Mouse (Mus musculus) layer of hippocampus, postnatal 25 days (tissue): ENCODE measurements at regions not wholly inside any gene's neighbourhood (a gene's known extent, or its start where the extent isn't known, plus 50 kb on each side); places are given as distances from the start of the nearest gene placed in this dataset.
A peak's percentile ranks its signal among the peaks of the same experiment; 100 is the strongest.

Source experiments
- DNase-seq, 2 experiments: peaks; one replicate each; pipeline ENCODE4 v3.0.0; 2022; ENCODE audit warnings: mixed read lengths in 2 of 2, low spot score in 1 of 2; ENCODE audit errors: extremely low spot score in 1 of 2

GRCm38 (mm10) chr15:86721131-86721530 lies 506.9 kb downstream of the Tbc1d22a start:
- no peak for DNase-seq

DNA sequence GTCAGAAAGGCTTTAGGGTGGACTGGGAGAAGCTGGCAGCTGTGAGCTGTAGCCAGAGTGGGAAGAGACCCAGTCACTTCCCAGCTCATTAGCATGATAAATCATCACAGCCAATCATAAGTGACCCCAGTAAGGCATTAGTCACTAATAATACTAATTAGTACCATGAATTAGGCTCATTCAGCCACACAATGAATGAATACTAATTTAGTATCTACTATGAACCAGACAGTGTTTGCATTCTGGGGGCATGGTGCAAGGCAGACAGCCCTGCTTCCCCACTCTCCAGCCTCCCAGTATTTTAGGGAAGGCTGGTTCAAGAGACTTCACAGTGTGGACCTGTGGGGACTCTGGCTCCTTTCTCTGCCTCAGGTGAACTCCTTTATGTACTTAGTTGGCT lies 523.7 kb downstream of the Tbc1d22a start:
- no peak for DNase-seq

GRCm38 (mm10) chr15:86738356-86738755 lies 524.1 kb downstream of the Tbc1d22a start:
- no peak for DNase-seq

DNA sequence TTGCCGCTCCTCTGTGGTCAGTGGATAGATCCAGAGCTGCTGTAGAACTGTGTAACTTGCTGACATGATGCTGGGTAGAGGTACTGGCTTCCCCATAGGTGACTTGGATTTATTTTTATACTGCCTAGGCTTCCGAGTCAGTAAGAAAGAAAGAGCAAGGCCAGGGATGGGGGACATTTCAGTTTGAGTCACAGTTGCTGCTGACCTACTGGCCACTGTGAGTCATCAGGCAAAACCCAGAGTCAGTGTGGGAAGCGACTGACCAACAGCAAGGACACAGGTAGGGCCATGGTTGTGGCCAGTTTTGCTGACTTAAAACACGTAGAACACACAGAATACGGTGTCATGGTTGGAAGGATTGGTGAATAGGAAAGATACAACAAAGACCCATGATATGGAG lies 524.5 kb downstream of the Tbc1d22a start:
- DNase-seq = no peak

- peak in 1 of 2 experiments; percentile 28 for DNase-seq
These were observed 537.3 kb downstream of the Tbc1d22a start for GRCm38 (mm10) chr15:86751436-86752136.

- no peak for DNase-seq
These were observed 549.5 kb downstream of the Tbc1d22a start for GRCm38 (mm10) chr15:86763581-86764375.

DNA sequence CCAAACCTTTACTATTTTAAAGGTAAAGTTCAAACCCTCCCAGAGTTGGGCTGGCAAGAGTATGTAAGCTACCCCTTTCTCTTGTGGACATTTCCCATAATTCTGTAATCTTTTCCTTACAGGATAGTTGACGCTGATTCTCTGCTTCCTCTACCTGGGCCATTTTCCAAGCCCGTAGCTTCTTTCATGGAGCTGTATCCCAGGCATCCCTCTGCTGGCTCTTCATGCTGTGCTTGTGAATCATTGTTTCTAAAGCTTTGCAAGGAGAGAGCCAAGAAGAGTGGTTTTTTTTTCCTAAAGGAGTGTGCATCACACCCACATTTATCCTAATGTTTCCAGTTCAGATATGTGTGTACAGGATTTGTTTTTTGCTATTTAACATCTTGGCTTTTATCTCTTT lies 553.4 kb downstream of the Tbc1d22a start:
- no peak for DNase-seq

GRCm38 (mm10) chr15:86773041-86773440 lies 558.8 kb downstream of the Tbc1d22a start:
- no peak for DNase-seq

DNA sequence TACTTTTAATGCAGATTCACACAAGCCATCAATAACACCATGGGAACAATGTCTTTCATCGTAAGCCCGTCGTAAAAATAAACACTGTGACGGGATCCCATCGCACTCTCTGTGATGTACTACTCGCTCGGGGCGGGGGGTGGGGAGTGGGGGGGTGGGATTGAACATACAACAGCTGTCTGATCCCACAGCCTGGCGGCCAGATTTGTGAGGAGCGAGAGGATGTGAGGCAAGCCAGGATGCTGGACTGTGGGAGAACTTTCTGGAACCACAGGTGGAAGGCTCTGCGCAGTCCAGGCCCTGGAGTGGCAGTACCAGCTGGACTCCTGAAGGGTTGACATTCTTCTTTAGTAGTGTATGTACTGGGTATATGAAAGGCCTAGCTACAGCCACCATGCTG lies 563.7 kb downstream of the Tbc1d22a start:
- no peak for DNase-seq

- DNase-seq = no peak
These were observed 566.9 kb downstream of the Tbc1d22a start for GRCm38 (mm10) chr15:86781160-86781559.

GRCm38 (mm10) chr15:86794716-86795115 lies 580.5 kb downstream of the Tbc1d22a start:
- DNase-seq = no peak

DNA sequence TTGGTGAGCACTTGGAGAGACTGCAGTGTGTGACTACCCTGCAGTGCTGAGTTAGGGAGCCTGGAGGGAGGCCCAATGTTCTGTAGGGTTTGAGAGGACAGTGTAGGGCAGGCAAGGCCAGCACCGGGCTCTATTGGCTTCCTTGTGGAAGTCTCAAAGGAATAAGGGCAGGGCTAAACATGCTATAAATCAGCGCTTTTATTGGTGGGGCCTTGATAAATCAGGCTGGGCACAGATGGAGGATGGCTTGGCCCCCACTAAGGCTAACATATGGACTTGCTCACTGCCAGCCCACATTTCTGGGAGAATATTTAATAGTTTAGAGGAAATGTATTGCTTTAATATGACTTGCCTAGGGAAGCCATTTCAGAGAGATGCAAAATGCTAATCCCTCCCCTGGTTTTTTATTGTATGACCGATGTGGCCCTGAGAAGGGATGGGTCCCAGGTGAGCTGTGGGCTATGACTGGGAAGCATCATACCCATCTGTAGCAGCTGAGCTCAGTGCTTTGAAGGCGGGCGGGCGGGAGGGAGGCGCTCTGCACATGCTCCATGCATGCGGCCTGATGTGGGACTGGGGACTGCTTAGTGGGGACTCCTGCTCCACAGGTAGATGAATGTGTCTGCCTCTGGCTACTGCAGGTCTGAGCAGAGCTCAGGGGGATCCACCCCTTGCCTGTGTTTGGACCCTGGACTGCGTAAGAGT lies 584.4 kb downstream of the Tbc1d22a start:
- peak in 1 of 2 experiments; percentile 33 for DNase-seq

DNA sequence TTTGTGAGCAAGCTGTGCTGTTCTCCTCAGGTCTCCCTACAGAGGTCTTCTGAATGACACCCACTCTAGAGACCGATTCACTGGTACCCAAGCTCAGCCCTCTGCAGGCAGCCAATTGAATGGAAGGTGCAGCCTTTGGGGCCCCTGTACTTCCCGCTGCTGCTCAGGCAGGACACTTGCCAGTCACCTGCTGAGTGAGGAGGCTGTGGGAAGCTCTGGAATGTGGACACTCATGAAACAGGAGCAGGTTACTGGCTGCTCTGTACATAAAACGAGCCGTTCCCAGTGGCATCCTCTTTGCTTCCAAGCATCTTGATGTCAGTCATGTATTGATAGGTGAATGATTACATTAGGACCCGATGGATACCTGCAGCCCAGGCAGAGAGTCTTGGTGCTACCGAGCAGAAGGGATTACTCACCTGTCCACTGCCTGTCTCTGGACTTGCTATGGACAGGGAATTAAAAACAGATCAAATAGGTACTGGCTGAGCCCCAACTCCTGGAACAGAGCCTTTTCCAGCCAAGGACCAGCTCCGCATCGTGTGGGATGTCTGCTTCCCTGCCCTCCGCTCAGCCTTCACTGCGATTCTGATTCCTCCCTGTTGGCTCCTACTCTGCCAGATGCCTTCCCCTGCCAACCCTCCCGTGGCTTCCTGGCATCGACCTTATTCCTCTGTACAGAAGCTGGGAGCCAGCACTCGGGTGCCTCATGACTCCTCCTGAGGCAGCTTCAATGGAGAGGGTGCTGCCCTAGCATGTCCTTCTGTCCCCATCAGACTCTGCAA lies 593.2 kb downstream of the Tbc1d22a start:
- no peak for DNase-seq

DNA sequence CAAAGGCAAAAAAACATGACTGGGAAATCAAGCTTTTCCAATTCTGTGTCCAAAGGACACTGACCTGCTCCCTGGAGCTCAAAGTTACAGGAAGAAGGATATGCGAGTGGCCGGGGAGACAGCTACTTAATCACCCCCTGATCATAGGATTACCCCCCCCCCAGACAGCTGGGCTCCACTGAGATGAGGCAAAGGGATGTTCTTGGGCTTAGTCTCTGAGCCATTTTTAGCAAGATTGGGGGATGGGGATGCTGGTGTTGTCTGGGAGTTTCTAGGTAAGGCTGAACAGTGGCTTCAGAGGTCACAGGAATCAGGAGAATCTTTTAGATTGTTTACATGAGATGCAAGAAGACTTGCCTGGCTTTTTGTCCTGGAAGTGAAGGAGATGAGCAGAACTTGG lies 597.6 kb downstream of the Tbc1d22a start:
- no peak for DNase-seq

DNA sequence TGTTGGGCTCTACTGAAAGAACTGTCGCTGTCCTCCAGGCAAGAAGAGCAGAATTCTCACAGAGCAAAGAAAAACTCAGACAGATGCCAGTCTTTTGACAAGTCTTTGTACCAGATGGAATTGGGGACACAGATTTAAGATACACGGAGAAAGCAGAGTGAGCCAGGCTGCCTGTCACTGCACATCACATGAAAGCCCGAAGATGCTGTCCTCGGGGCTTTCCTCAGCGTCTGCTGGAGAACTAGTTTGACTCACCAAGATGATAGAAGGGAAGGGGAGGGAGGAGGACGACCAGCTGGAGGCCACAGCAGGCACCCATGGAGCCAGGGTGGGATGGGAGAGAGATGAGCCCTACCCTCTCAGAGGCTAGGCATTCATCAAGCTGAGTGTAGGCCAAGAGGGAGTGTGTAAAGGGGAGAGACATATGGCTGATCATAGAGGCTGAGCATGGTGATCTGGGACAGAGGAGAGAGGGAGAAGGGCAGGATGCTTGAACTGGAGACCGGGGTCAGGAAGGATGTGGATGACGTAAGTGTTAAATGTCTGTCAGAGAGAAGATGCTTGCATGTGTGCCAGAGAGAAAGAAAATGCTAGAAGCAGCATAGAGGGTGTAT lies 600.7 kb downstream of the Tbc1d22a start:
- DNase-seq = no peak

DNA sequence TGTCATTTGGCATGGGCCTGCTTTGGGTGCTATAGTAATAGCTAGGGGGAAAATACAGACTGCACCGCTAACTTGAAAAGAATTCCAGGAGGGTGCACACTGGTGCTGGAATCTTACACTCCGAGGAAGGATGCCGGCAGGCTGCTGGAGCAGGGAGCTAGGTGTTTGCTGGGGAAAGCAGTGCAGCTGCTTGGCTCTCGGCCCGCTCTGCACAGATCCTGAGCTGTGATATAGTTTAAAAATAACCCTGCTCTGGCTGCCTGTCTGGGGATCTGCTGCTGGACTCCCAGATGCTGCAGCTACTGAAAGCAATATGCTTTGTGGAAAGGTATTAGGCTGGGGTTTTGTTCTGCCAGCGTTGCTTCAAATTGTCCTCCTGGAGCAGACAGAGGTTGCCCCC lies 621.7 kb downstream of the Tbc1d22a start:
- no peak for DNase-seq

- DNase-seq = no peak
These were observed 638.1 kb downstream of the Tbc1d22a start for GRCm38 (mm10) chr15:86852161-86852870.

GRCm38 (mm10) chr15:86858356-86858906 lies 644.2 kb downstream of the Tbc1d22a start:
- no peak for DNase-seq

GRCm38 (mm10) chr15:86875721-86876309 lies 661.6 kb downstream of the Tbc1d22a start:
- no peak for DNase-seq
